Mouse (Mus musculus): ENCODE results near the gene Cd82.

- TF ChIP-seq TAL1 (IDR thresholded peaks at IDR 0.05; ENCODE audit: low read length) = no peak
- TF ChIP-seq GATA1 (IDR thresholded peaks at IDR 0.05; ENCODE audit: low read length) = no peak
These were observed 14.6 kb upstream of the Cd82 start for GRCm38 (mm10) chr2:93477519-93477918.
